Mouse (Mus musculus) cortical plate, adult 2 months (tissue): ENCODE measurements around the gene 1700029H14Rik. TPM values are rescaled to one million over a fixed set of nuclear protein-coding genes. Genes with fewer than 3 reads are reported as not detected.
A peak's percentile ranks its signal among the peaks of the same experiment; 100 is the strongest.

ENCODE experiments used
- H3K27ac ChIP-seq: fragments of 200-500 bp; 2 replicates; pipeline ENCODE4 v1.5.1; 2012; ENCODE audit warnings: low read length, control low read depth, inconsistent platforms; ENCODE audit not compliant: insufficient read depth
- H3K4me1 ChIP-seq: fragments of 200-500 bp; 2 replicates; pipeline ENCODE4 v1.6.1; 2011; ENCODE audit warnings: low read length; ENCODE audit not compliant: control insufficient read depth, insufficient read depth
- H3K4me3 ChIP-seq: fragments of 200-500 bp; 2 replicates; pipeline ENCODE4 v1.5.1; 2011; ENCODE audit warnings: mild to moderate bottlenecking, low read length, control low read depth; ENCODE audit not compliant: insufficient read depth
- CTCF ChIP-seq: fragments of 200-500 bp; IDR thresholded peaks from 2 replicates; pipeline ENCODE4 v1.5.1; 2011; ENCODE audit warnings: mild to moderate bottlenecking, control low read depth, low read length; ENCODE audit not compliant: insufficient read depth; ENCODE audit errors: extremely low read depth
- POLR2A ChIP-seq: fragments of 200-500 bp; IDR thresholded peaks from 2 replicates; pipeline ENCODE4 v1.6.1; 2011; ENCODE audit warnings: mild to moderate bottlenecking, low read length, control low read depth; ENCODE audit not compliant: insufficient read depth; ENCODE audit errors: extremely low read depth
- polyA plus RNA-seq: library from polyadenylated mRNA; depleted of rRNA; stranded (reverse); fragments of >200 nt; gene quantifications from 2 replicates; pipeline ENCODE4 v1.2.3, GENCODE M21; 2012; rRNA removed

Gene 1700029H14Rik
- polyA plus RNA-seq, result 0.08 and 0.17 TPM in 2 replicates

GRCm38 (mm10) chr8:13562118-13562517 lies at the start of gene 1700029H14Rik:
TSS of gene 1700029H14Rik (minus strand) at chr8:13562461.
- Histone ChIP-seq H3K4me1 (no peaks in the 10 kb centered on the region), H3K4me3 (no peak within 1 kb of the TSS), H3K27ac (no peak within 1 kb of the TSS)
- TF ChIP-seq CTCF (no peak), POLR2A (no peak)

GRCm38 (mm10) chr8:13611702-13612101 lies 49.4 kb upstream of the 1700029H14Rik start:
- Histone ChIP-seq H3K27ac (0 out of 2 replicates have a peak overlapping the region, but pooled peaks have one; percentile 4), H3K4me1 (peaks cover 14% of the 10 kb centered on the region), H3K4me3 (no peak overlapping the region)
- TF ChIP-seq POLR2A, result no peak
- TF ChIP-seq CTCF, result no peak

- Histone ChIP-seq H3K4me1 (peaks cover 18% of the 10 kb centered on the region), H3K4me3 (no peak overlapping the region), H3K27ac (no peak overlapping the region)
- TF ChIP-seq POLR2A, result no peak
- TF ChIP-seq CTCF, result no peak
Measured at GRCm38 (mm10) chr8:13609971-13610370, 47.7 kb upstream of the 1700029H14Rik start.

GRCm38 (mm10) chr8:13608946-13609345 lies 46.7 kb upstream of the 1700029H14Rik start:
- no peak for TF ChIP-seq POLR2A
- TF ChIP-seq CTCF, result no peak
- H3K4me3 ChIP-seq, result no peak overlapping the region
- H3K27ac ChIP-seq, result no peak overlapping the region
- peaks cover 15% of the 10 kb centered on the region for H3K4me1 ChIP-seq

- TF ChIP-seq POLR2A, result no peak
- no peak for TF ChIP-seq CTCF
Measured at GRCm38 (mm10) chr8:13605920-13606480, 43.7 kb upstream of the 1700029H14Rik start.

GRCm38 (mm10) chr8:13602621-13603020 lies 40.4 kb upstream of the 1700029H14Rik start:
- Histone ChIP-seq H3K4me3 (no peak overlapping the region), H3K27ac (no peak overlapping the region), H3K4me1 (peaks cover 8% of the 10 kb centered on the region)
- peak; percentile 62 for TF ChIP-seq CTCF
- no peak for TF ChIP-seq POLR2A

More at GRCm38 (mm10) chr8:13605920-13606480, 43.7 kb upstream of the 1700029H14Rik start:
- Histone ChIP-seq H3K4me3 (no peak overlapping the region), H3K4me1 (peaks cover 11% of the 10 kb centered on the region), H3K27ac (peak overlapping the region; percentile 32; the same call in 1 of the 2 replicates)

- Histone ChIP-seq H3K27ac (no peak overlapping the region), H3K4me3 (no peak overlapping the region), H3K4me1 (peaks cover 8% of the 10 kb centered on the region)
- TF ChIP-seq POLR2A (no peak), CTCF (no peak)
Measured at GRCm38 (mm10) chr8:13601166-13601565, 38.9 kb upstream of the 1700029H14Rik start.

GRCm38 (mm10) chr8:13600716-13601115 lies 38.5 kb upstream of the 1700029H14Rik start:
- Histone ChIP-seq H3K4me3 (no peak overlapping the region), H3K4me1 (peaks cover 6% of the 10 kb centered on the region), H3K27ac (no peak overlapping the region)
- TF ChIP-seq POLR2A, result no peak
- no peak for TF ChIP-seq CTCF

- Histone ChIP-seq H3K27ac (no peak overlapping the region), H3K4me3 (no peak overlapping the region), H3K4me1 (peaks cover 2% of the 10 kb centered on the region)
- TF ChIP-seq CTCF (no peak), POLR2A (no peak)
Measured at GRCm38 (mm10) chr8:13600204-13600603, 37.9 kb upstream of the 1700029H14Rik start.

GRCm38 (mm10) chr8:13597777-13598176 lies 35.5 kb upstream of the 1700029H14Rik start:
- Histone ChIP-seq H3K4me3 (no peak overlapping the region), H3K27ac (no peak overlapping the region), H3K4me1 (no peaks in the 10 kb centered on the region)
- no peak for TF ChIP-seq POLR2A
- TF ChIP-seq CTCF, result no peak
